In genomic region chr16:89854731-89855130, GRCm38 (mm10) we compare ENCODE assay signal across 19 mouse cellular contexts.
A peak's percentile ranks its signal among the peaks of the same experiment; 100 is the strongest.
DNase-seq lines count a peak whose midpoint lies in the region; ATAC-seq and TF ChIP-seq lines count a peak whose summit lies in the region.
"Had no signal": no experiment of that assay in that cellular context is flagged by ENCODE, and none has a peak within 500 bp of the region (broad histone marks: within the 10 kb centered on the region; RNA-seq: fewer than 3 reads in every experiment).

No protein-coding gene starts in this region.

- no peak overlapping the region for H3K27ac ChIP-seq in cerebellum, adult 2 months (ENCODE audit: insufficient read depth, low read length)
- H3K27ac ChIP-seq in intestine, postnatal 0 days (ENCODE audit: low read depth, low read length), result no peak overlapping the region
- no peak overlapping the region for H3K27ac ChIP-seq in intestine, embryonic 15.5 days
- H3K27ac ChIP-seq in lung, postnatal 0 days (ENCODE audit: low read length), result no peak overlapping the region
- no peak overlapping the region for H3K27ac ChIP-seq in stomach, postnatal 0 days (replicated peaks)
- H3K27ac ChIP-seq: embryonic facial prominence, embryonic 15.5 days; limb, embryonic 13.5 days; lung, embryonic 15.5 days had no signal

- no peak for TF ChIP-seq POLR2A in cerebellum, adult 2 months (IDR thresholded peaks at IDR 0.05; ENCODE audit: borderline replicate concordance, insufficient read depth, low read length)

- no peak overlapping the region for H3K4me2 ChIP-seq in intestine, postnatal 0 days (replicated peaks; ENCODE audit: low read depth)
- no peak overlapping the region for H3K4me2 ChIP-seq in intestine, embryonic 15.5 days (replicated peaks)
- no peak overlapping the region for H3K4me2 ChIP-seq in lung, postnatal 0 days (replicated peaks; ENCODE audit: low read depth, low read length)
- H3K4me2 ChIP-seq in stomach, postnatal 0 days (replicated peaks; ENCODE audit: low read depth), result no peak overlapping the region
- H3K4me2 ChIP-seq: embryonic facial prominence, embryonic 15.5 days; limb, embryonic 13.5 days; lung, embryonic 15.5 days had no signal

- H3K9me3 ChIP-seq in intestine, postnatal 0 days (ENCODE audit: control insufficient read depth), result no peaks in the 10 kb centered on the region
- H3K9me3 ChIP-seq in intestine, embryonic 15.5 days, result no peaks in the 10 kb centered on the region
- no peaks in the 10 kb centered on the region for H3K9me3 ChIP-seq in lung, postnatal 0 days (ENCODE audit: low read length)
- H3K9me3 ChIP-seq in stomach, postnatal 0 days (ENCODE audit: control insufficient read depth, low read length), result no peaks in the 10 kb centered on the region
- H3K9me3 ChIP-seq: embryonic facial prominence, embryonic 15.5 days; limb, embryonic 13.5 days; lung, embryonic 15.5 days had no signal

- no peak overlapping the region for H3K9ac ChIP-seq in intestine, postnatal 0 days (ENCODE audit: low read depth, low read length)
- no peak overlapping the region for H3K9ac ChIP-seq in intestine, embryonic 15.5 days
- no peak overlapping the region for H3K9ac ChIP-seq in lung, postnatal 0 days (replicated peaks; ENCODE audit: low read depth)
- no peak overlapping the region for H3K9ac ChIP-seq in stomach, postnatal 0 days (ENCODE audit: low read length)
- H3K9ac ChIP-seq: embryonic facial prominence, embryonic 15.5 days; limb, embryonic 13.5 days; lung, embryonic 15.5 days had no signal

- no peak for TF ChIP-seq EP300 in lung, postnatal 0 days (IDR thresholded peaks at IDR 0.05)
- TF ChIP-seq EP300 in stomach, postnatal 0 days (optimal IDR thresholded peaks at IDR 0.05), result no peak

- peak; percentile 39; the same call in 1 of the 2 replicates for TF ChIP-seq CTCF in cerebellum, adult 2 months (IDR thresholded peaks at IDR 0.05; ENCODE audit: borderline replicate concordance, insufficient read depth, low read depth, low read length)
- peak; percentile 54 for TF ChIP-seq CTCF in intestine, postnatal 0 days (IDR thresholded peaks at IDR 0.05; ENCODE audit: low read depth)
- TF ChIP-seq CTCF in lung, postnatal 0 days (IDR thresholded peaks at IDR 0.05), result peak; percentile 39
- peak; percentile 61 for TF ChIP-seq CTCF in stomach, postnatal 0 days (IDR thresholded peaks at IDR 0.05; ENCODE audit: low read depth)

- no peak for ATAC-seq in intestine, postnatal 0 days
- no peak for ATAC-seq in intestine, embryonic 15.5 days
- ATAC-seq in lung, postnatal 0 days, result no peak
- no peak for ATAC-seq in stomach, postnatal 0 days (ENCODE audit: low FRiP score, low TSS enrichment)
- ATAC-seq: forebrain, embryonic 14.5 days; hindbrain, embryonic 16.5 days had no signal

- 57% methylated on average over 8 of the region's 8 CpGs for WGBS in cerebellum, adult 2 months
- 85% methylated on average over 8 of the region's 8 CpGs for WGBS in intestine, postnatal 0 days
- 82% methylated on average over 8 of the region's 8 CpGs for WGBS in intestine, embryonic 15.5 days
- WGBS in lung, postnatal 0 days, result 73% methylated on average over 8 of the region's 8 CpGs
- WGBS in stomach, postnatal 0 days, result 77% methylated on average over 8 of the region's 8 CpGs

- H3K4me3 ChIP-seq in cerebellum, adult 2 months (replicated peaks; ENCODE audit: insufficient read depth, low read depth, low read length), result no peak overlapping the region
- H3K4me3 ChIP-seq in intestine, postnatal 0 days (ENCODE audit: low read depth, low read length), result no peak overlapping the region
- no peak overlapping the region for H3K4me3 ChIP-seq in intestine, embryonic 15.5 days (replicated peaks)
- H3K4me3 ChIP-seq in lung, postnatal 0 days (ENCODE audit: low read depth, low read length), result no peak overlapping the region
- no peak overlapping the region for H3K4me3 ChIP-seq in stomach, postnatal 0 days (ENCODE audit: low read depth, low read length)
- H3K4me3 ChIP-seq: embryonic facial prominence, embryonic 15.5 days; limb, embryonic 13.5 days; lung, embryonic 15.5 days; myocyte had no signal

- 0 out of 2 replicates have a peak, but pooled peaks cover 2% of the 10 kb centered on the region for H3K4me1 ChIP-seq in cerebellum, adult 2 months (ENCODE audit: control insufficient read depth, insufficient read depth, low read length)
- H3K4me1 ChIP-seq in intestine, postnatal 0 days (replicated peaks; ENCODE audit: control insufficient read depth, insufficient read depth, low read length), result no peaks in the 10 kb centered on the region
- H3K4me1 ChIP-seq in intestine, embryonic 15.5 days (replicated peaks), result no peaks in the 10 kb centered on the region
- no peaks in the 10 kb centered on the region for H3K4me1 ChIP-seq in lung, postnatal 0 days (ENCODE audit: insufficient read depth, low read depth, low read length)
- H3K4me1 ChIP-seq in stomach, postnatal 0 days (replicated peaks; ENCODE audit: control insufficient read depth, insufficient read depth), result no peaks in the 10 kb centered on the region
- H3K4me1 ChIP-seq: embryonic facial prominence, embryonic 15.5 days; lung, embryonic 15.5 days had no signal

- peak in 1 of 2 experiments; percentile 41 for DNase-seq in cerebellum, adult 2 months
- no peak for DNase-seq in cerebellum, postnatal 4 days (ENCODE audit: low spot score in 2 of 2)
- DNase-seq in lung, postnatal 0 days (ENCODE audit: low spot score), result no peak
- no peak for DNase-seq in lung, postnatal 36 days
- no peak for DNase-seq in stomach, postnatal 0 days (ENCODE audit: low spot score)
- DNase-seq in testis, postnatal 14 days (ENCODE audit: low spot score), result no peak
- DNase-seq: adrenal gland, postnatal 25 days; cerebellum, postnatal 36 days; heart, postnatal 10 days; spleen, adult 18-20 months; thymus, postnatal 25 days had no signal

- 0 out of 2 replicates have a peak, but pooled peaks cover 4% of the 10 kb centered on the region for H3K36me3 ChIP-seq in intestine, postnatal 0 days (ENCODE audit: control insufficient read depth, insufficient read depth)
- H3K36me3 ChIP-seq in intestine, embryonic 15.5 days, result peaks cover 7% of the 10 kb centered on the region; the same call in 1 of the 2 replicates
- no peaks in the 10 kb centered on the region for H3K36me3 ChIP-seq in lung, postnatal 0 days (ENCODE audit: insufficient read depth, low read length)
- no peaks in the 10 kb centered on the region for H3K36me3 ChIP-seq in stomach, postnatal 0 days (ENCODE audit: control insufficient read depth, insufficient read depth, low read length)
- H3K36me3 ChIP-seq: embryonic facial prominence, embryonic 15.5 days; lung, embryonic 15.5 days had no signal

- no peaks in the 10 kb centered on the region for H3K27me3 ChIP-seq in cerebellum, adult 2 months (ENCODE audit: control insufficient read depth, insufficient read depth, low read length)
- H3K27me3 ChIP-seq in intestine, postnatal 0 days (replicated peaks; ENCODE audit: control insufficient read depth, insufficient read depth, low read length), result no peaks in the 10 kb centered on the region
- H3K27me3 ChIP-seq in intestine, embryonic 15.5 days (replicated peaks), result no peaks in the 10 kb centered on the region
- H3K27me3 ChIP-seq in lung, postnatal 0 days (replicated peaks; ENCODE audit: insufficient read depth, low read length), result no peaks in the 10 kb centered on the region
- H3K27me3 ChIP-seq in stomach, postnatal 0 days (ENCODE audit: control insufficient read depth, insufficient read depth, low read length), result no peaks in the 10 kb centered on the region
- H3K27me3 ChIP-seq: embryonic facial prominence, embryonic 15.5 days; limb, embryonic 13.5 days; lung, embryonic 15.5 days had no signal
